Mouse (Mus musculus) left cerebral cortex, postnatal 14 days (tissue): ENCODE measurements at regions not wholly inside any gene's neighbourhood (a gene's known extent, or its start where the extent isn't known, plus 50 kb on each side); places are given as distances from the start of the nearest gene placed in this dataset.

ENCODE experiments used
- DNase-seq, 2 experiments: peaks; one replicate each; pipeline ENCODE4 v3.0.0; 2021 to 2022; ENCODE audit warnings: low spot score in 2 of 2, mixed read lengths in 1 of 2
- intact Hi-C: fragments of 180-260 bp; cut with DNase I; formaldehyde crosslinking; loops from one replicate; pipeline ENCODE4 v1.15.1; 2025

- intact Hi-C loops = loop anchor here (5.0 kb wide), 1 partner anchor 1717 kb away; no protein-coding TSS in a partner anchor
- DNase-seq = peak; percentile 41 to 64
Measured at GRCm38 (mm10) chr3:20590143-20590542, 223.2 kb upstream of the Agtr1b start.

GRCm38 (mm10) chr3:20551563-20551962 is 184.6 kb upstream of the Agtr1b start:
- intact Hi-C loops = no loop called here
- peak in 1 of 2 experiments; percentile 7 for DNase-seq

GRCm38 (mm10) chr3:20543991-20544390 is 177.0 kb upstream of the Agtr1b start:
- intact Hi-C loops = no loop called here

GRCm38 (mm10) chr3:20538492-20539004 is 171.6 kb upstream of the Agtr1b start:
- intact Hi-C loops = no loop called here
- DNase-seq = no peak

More at GRCm38 (mm10) chr3:20543991-20544390, 177.0 kb upstream of the Agtr1b start:
- DNase-seq = no peak

GRCm38 (mm10) chr3:20520738-20521137 is 153.8 kb upstream of the Agtr1b start:
- intact Hi-C loops = no loop called here

GRCm38 (mm10) chr3:20509192-20509591 is 142.2 kb upstream of the Agtr1b start:
- intact Hi-C loops = loop anchor here (5.0 kb wide), 2 partner anchors 252 to 607 kb away; no protein-coding TSS in a partner anchor
- DNase-seq = peak; percentile 80 to 85

More at GRCm38 (mm10) chr3:20520738-20521137, 153.8 kb upstream of the Agtr1b start:
- peak; percentile 16 to 18 for DNase-seq

GRCm38 (mm10) chr3:20505546-20505945 is 138.6 kb upstream of the Agtr1b start:
- intact Hi-C loops = loop anchor here (5.0 kb wide), 2 partner anchors 248 to 603 kb away; no protein-coding TSS in a partner anchor
- no peak for DNase-seq
